Mouse (Mus musculus) olfactory bulb, adult 2 months (tissue): ENCODE measurements around the gene Meltf. TPM values are rescaled to one million over a fixed set of nuclear protein-coding genes. Genes with fewer than 3 reads are reported as not detected.
A peak's percentile ranks its signal among the peaks of the same experiment; 100 is the strongest.

Experiments used
- H3K27ac ChIP-seq: fragments of 200-500 bp; 2 replicates; pipeline ENCODE4 v1.5.1; 2012; ENCODE audit warnings: low read depth, low read length; ENCODE audit not compliant: insufficient read depth
- H3K4me1 ChIP-seq: fragments of 200-500 bp; 2 replicates; pipeline ENCODE4 v1.6.1; 2012; ENCODE audit warnings: low read length; ENCODE audit not compliant: control insufficient read depth, insufficient read depth
- H3K4me3 ChIP-seq: fragments of 200-500 bp; 2 replicates; pipeline ENCODE4 v1.5.1; 2012; ENCODE audit warnings: mild to moderate bottlenecking, low read depth, low read length, moderate library complexity; ENCODE audit not compliant: insufficient read depth
- CTCF ChIP-seq: fragments of 200-500 bp; IDR thresholded peaks from 2 replicates; pipeline ENCODE4 v1.5.1; 2012; ENCODE audit warnings: low read depth, mild to moderate bottlenecking, low read length, moderate library complexity; ENCODE audit not compliant: insufficient read depth
- POLR2A ChIP-seq: fragments of 200-500 bp; IDR thresholded peaks from 2 replicates; pipeline ENCODE4 v1.6.1; 2012; ENCODE audit warnings: mild to moderate bottlenecking, low read depth, low read length, moderate library complexity; ENCODE audit not compliant: insufficient read depth
- WGBS: fragments of 180-500 bp; shearing (Covaris S2); methylation state at CpG from one replicate; pipeline ENCODE4 v1.1.7; 2018; 5-methylcytosine and 5-hydroxymethylcytosine counted together
- polyA plus RNA-seq: library from polyadenylated mRNA; stranded (reverse); fragments of >200 nt; gene quantifications from 2 replicates; pipeline ENCODE4 v1.2.4, GENCODE M21; 2012; ENCODE audit warnings: low replicate concordance; ENCODE audit not compliant: missing spikeins, insufficient read depth, insufficient read length

Gene Meltf
- polyA plus RNA-seq, 1 experiment, result not detected

DNA sequence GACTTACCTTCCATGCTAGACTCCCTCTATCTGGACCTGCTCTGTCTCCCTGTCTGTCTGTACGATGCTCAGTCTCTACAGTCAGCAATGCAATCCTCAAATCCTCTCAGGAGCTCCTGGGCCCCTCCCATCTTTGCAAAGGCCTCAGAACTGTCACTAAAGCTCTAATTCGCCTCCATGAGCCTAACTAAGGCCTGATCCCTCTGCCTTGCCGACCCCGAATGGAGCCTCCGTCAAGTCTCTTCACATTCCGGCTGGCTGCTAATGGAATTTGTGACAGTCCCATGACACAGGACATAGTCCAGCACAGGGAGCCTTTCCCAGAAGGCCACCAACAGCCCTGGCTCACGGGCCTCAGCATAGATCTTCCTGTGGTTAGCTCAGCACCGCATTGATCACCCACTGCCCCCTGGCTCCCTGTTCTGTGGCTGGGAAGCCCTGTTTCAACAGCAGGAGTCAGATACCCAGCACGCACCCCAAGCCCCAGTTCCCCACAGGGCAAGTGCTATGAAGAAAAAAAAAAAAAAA is 3.8 kb downstream of the Meltf start:
- no peak for TF ChIP-seq POLR2A
- no peak for TF ChIP-seq CTCF
- WGBS, result 84% methylated on average over 9 of the region's 9 CpGs
- no peak overlapping the region for H3K4me3 ChIP-seq
- H3K4me1 ChIP-seq, result peaks cover 8% of the 10 kb centered on the region; the same call in 1 of the 2 replicates
- no peak overlapping the region for H3K27ac ChIP-seq

DNA sequence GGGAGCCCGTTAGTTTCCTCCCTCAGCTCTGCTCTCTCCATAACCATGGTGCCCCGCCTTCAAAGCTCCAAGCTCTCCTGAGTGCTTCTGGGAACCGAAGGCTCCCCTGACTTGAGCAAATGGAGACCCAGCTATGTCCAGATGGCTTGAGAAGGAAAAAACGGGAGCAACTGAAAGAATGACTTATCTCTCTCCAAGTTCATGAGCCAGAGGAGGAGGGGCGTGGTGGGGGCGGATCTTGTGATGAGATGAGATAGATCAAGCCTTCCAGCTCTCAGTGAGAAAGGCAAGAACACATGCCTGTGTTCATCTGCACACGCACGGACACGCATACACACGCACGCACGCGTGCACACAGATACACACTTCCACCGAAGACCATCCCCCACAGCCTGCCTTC is 4.7 kb downstream of the Meltf start:
- TF ChIP-seq POLR2A (no peak), CTCF (no peak)
- H3K27ac ChIP-seq, result no peak overlapping the region
- H3K4me1 ChIP-seq, result peaks cover 8% of the 10 kb centered on the region; the same call in 1 of the 2 replicates
- H3K4me3 ChIP-seq, result no peak overlapping the region
- 78% methylated on average over 14 of the region's 14 CpGs for WGBS

DNA sequence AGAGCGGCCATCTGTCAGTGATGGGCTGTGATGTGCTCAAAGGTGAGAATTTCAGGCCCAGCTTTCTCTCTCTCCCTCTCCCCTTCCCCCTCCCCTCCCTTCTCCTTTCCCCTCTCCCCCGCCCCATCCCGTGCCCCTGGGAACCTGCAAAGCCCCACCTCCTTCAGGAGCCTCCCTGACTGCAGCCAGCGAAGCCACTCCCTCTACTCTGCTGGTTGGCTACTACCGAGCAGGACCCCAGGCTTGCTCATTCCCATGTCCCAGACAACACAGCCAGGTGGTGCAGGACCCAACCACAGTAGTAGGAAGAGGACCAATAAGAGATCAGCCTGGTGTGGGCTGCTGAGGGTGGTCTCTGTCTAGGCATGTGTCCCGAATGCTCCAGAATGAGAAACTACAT is 5.3 kb downstream of the Meltf start:
- 45% methylated on average over 6 of the region's 6 CpGs for WGBS
- peaks cover 4% of the 10 kb centered on the region; the same call in 1 of the 2 replicates for H3K4me1 ChIP-seq
- TF ChIP-seq CTCF (no peak), POLR2A (no peak)
- no peak overlapping the region for H3K4me3 ChIP-seq
- H3K27ac ChIP-seq, result no peak overlapping the region

DNA sequence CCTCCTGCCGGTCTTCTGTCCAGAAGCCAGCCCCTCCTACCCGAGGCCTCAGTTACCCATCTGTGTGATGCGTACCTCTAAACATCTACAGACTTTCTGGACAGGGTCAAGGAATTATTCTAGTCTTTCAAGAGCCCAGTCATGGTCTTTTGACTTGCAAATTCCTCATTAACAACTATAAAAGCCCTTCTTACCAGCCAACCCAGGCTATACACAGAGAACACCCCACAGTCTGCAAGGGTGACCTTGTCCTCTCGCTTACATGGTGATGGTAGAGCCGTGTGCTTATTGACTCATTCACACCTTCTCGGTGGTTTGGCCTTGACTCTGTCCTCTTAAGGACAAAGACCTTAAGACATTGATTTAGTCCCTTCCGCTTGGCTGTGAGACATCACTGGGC is 12.3 kb downstream of the Meltf start:
- TF ChIP-seq POLR2A (no peak), CTCF (no peak)
- Histone ChIP-seq H3K4me1 (peaks cover 11% of the 10 kb centered on the region), H3K4me3 (no peak overlapping the region), H3K27ac (no peak overlapping the region)
- 67% methylated on average over 7 of the region's 7 CpGs for WGBS

DNA sequence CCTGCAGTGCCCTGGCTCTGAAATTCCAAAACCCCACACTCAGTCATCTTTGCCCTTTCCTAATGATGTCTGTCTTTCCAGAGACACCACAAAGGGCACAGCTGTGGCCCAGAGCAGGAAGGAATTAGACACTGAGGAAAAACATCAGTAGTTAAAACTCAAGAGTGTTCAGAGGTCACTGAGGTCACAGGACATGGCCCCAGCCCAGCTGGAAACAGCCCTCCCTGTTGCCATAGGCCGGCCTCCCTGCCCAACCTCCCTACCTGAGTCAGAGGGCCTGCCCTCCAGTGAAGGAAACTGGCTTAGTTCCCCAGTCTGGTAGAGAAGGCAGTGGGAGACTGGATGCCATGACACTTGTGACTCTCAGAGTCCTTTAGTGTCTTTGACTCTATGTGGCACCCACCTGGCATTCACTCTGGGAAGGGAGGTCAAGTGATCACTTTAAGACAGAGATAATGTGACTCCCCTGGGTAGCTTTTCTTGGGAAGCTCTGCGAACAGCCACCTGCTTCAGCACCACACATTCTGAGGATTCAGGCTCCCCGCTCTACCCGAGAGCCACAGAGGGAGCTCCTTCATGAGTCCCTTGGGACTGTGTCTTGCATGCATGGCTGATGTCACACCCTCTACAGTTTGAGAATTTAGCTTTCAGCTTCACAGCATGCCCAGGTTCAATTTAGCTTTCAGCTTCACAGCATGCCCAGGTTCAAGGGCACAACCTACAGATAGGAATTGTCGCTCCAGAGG is 15.0 kb downstream of the Meltf start:
- peaks cover 33% of the 10 kb centered on the region for H3K4me1 ChIP-seq
- H3K4me3 ChIP-seq, result no peak overlapping the region
- peak overlapping the region; percentile 26; the same call in 1 of the 2 replicates for H3K27ac ChIP-seq
- TF ChIP-seq POLR2A, result no peak
- no peak for TF ChIP-seq CTCF
- WGBS, result 82% methylated on average over 5 of the region's 5 CpGs

DNA sequence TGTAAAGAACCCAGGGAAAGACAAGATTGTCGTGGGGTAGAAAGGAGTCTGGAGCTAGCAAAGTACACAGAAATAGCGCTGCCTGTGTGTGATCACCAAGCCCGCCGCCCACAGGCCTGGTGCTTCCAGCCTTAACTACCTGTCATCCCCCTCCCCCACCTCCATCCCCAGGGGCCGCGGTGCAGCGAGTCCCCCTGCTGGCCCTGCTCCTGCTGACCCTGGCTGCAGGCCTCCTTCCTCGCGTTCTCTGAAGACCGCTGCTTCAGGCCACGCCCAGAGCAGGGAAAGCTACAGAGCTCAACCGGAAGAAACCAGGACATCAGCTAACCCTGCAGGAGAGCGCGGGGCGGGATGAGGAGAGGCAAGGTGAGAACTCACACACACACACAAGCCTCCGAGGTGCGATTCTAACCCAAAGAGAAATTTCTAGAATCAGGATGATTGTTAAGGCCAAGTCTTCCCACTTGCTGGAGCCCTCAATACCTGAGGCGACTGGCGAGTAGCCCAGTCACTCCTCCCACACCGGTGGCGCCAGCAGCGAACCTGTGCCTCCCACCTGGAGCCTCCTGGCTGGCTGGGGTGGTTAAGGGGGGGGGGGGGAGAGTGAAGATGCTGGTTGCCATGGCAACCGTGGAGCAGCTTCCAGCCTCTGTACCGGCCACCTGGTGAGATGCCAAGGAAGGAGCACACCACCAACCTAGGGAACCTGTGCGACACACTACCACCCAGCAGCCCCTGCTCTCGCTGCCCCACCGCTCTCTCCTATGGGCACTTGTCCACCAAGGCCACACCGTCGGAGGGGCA is 18.6 kb downstream of the Meltf start:
- 15% methylated on average over 29 of the region's 29 CpGs for WGBS
- H3K4me1 ChIP-seq, result peaks cover 37% of the 10 kb centered on the region
- TF ChIP-seq POLR2A (no peak), CTCF (no peak)
- peak overlapping the region; percentile 79 for H3K27ac ChIP-seq
- H3K4me3 ChIP-seq, result peak overlapping the region; percentile 35

DNA sequence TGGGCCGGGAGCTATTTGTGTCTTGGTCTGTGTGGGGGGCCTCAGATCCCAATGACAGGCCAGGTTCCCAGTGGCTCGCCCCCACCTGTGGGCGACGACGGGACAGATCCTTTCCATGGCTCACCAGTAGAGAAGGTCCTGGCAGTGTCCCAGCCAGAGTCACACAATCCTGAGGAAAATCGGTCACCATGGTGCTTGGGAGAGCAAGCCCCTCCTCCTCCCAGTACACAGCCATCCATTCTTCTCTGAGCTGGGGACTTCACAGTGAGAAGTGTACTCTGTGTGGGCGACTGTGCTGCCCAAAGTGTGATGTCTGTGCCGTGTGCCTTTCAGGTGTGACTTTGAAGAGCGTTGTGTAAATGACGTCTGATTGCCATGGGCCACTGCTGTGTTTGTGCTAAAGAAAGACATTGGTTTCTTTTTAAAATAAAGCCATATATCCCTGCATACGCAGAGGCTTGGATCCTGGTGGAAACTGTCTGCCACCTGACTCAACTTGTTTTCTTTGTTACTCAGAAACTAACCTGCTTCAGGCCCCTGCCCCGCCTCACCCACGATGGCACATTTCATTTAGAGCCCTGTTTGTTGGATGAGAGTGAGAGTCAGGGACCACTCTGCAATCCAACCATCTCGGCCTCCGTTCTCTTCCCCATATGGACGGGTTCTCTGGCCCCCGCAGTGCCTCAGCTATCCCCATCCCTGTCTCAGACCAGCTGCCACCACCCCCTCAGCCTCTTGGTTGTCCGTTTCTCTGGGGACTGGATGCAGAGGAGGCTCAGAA is 20.1 kb downstream of the Meltf start:
- H3K4me3 ChIP-seq, result no peak overlapping the region
- H3K4me1 ChIP-seq, result peaks cover 29% of the 10 kb centered on the region
- peak overlapping the region; percentile 74 for H3K27ac ChIP-seq
- 36% methylated on average over 18 of the region's 18 CpGs for WGBS
- TF ChIP-seq CTCF (no peak), POLR2A (no peak)

DNA sequence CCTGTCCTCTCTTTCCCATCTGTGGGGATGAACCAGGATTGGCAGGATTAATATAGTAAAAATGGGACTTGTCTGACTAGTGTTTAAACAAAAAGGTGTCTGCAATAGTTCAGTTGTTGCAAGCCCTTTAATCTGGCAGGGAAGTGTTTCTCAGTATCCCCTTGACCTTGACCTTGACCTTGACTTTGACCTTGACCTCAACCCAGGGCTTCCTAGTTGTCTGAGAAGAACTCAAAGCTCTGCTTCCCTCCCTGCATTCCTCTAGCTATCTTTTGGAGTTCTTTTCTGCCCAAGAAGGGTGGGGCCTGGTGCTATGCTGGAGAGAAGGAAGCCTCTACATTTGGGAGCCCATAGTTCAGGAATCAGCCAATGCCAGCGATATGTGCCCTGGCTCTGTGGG is 23.3 kb downstream of the Meltf start:
- 83% methylated on average over 1 of the region's 1 CpGs for WGBS
- no peak for TF ChIP-seq POLR2A
- TF ChIP-seq CTCF, result no peak
- H3K4me1 ChIP-seq, result peaks cover 38% of the 10 kb centered on the region
- no peak overlapping the region for H3K4me3 ChIP-seq
- H3K27ac ChIP-seq, result no peak overlapping the region
